Mouse (Mus musculus) megakaryocyte, embryonic 14.5 days (primary cell): ENCODE results near the gene Atp6v0a4. TPM values are rescaled to one million over a fixed set of nuclear protein-coding genes. Genes with fewer than 3 reads are reported as not detected.

Source experiments
- H3K27me3 ChIP-seq: replicated peaks from 2 replicates; pipeline ENCODE3; 2012; ENCODE audit warnings: inconsistent platforms
- H3K36me3 ChIP-seq: replicated peaks from 2 replicates; pipeline ENCODE3; 2012; ENCODE audit warnings: low read length, inconsistent platforms, mixed read lengths
- H3K4me1 ChIP-seq: 2 replicates; pipeline ENCODE4 v1.6.1; 2012; ENCODE audit warnings: inconsistent platforms
- H3K4me3 ChIP-seq: replicated peaks from 2 replicates; pipeline ENCODE3; 2012; ENCODE audit warnings: moderate library complexity, mild to moderate bottlenecking, inconsistent platforms
- H3K9me3 ChIP-seq: 2 replicates; pipeline ENCODE4 v1.6.1; 2012; ENCODE audit warnings: inconsistent platforms
- FLI1 ChIP-seq: IDR thresholded peaks from 2 replicates; pipeline ENCODE4 v1.6.1; 2012; ENCODE audit warnings: low read length, inconsistent platforms, mixed read lengths
- GATA1 ChIP-seq: IDR thresholded peaks from 3 replicates; pipeline ENCODE4 v1.6.1; 2012; ENCODE audit warnings: mixed read lengths, low read length, inconsistent platforms, borderline replicate concordance
- polyA plus RNA-seq: library from polyadenylated mRNA; stranded (reverse); fragments of >175 nt; gene quantifications from 2 replicates; pipeline ENCODE4 v1.2.3, GENCODE M21; 2012; ENCODE audit warnings: low replicate concordance; ENCODE audit not compliant: insufficient read depth

The Atp6v0a4 gene
- polyA plus RNA-seq, 1 experiment = not detected

DNA sequence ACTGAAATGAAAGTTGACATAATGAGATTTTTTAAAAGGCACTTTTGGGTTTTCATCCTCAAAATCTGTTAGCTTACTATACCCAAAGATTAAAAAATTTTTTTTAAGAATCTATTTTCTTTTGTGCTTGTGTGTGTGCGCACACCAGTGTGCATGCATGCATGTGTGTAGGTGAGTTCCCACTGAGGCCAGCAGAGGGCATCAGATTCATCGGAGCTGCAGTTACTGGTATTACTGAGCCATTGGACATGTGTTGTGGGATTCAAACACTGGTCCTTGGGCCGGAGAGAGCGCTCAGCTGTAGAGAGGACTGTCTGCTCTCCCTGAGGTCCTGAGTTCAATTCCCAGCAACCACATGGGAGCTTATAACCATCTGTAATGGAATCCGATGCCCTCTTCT is 5.5 kb upstream of the Atp6v0a4 start:
- H3K9me3 ChIP-seq = peaks cover 18% of the 10 kb centered on the region
- H3K4me1 ChIP-seq = no peaks in the 10 kb centered on the region
- H3K4me3 ChIP-seq = no peak overlapping the region
- TF ChIP-seq FLI1 (no peak), GATA1 (no peak)
- H3K36me3 ChIP-seq = no peaks in the 10 kb centered on the region
- H3K27me3 ChIP-seq = peaks cover 3% of the 10 kb centered on the region

DNA sequence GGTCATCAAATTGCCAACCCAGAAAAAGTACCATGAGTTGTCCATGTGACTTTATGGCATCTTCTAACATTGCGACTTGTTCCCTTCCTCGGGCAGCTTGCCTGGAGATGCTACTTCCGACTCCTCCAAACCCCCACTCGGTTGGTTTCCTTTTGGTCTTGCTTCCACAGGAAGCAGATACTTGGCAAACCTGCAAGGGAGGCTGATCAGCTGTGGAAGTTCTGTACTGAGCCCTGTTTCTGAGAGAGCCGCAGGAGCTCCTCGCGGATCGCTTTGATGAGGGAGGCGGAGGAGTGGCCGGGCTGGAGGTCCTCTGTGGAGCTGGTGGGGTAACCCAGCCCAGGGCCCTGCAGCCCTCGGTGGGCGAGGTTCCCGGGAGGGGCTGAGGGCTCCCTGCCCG is 3.7 kb upstream of the Atp6v0a4 start:
- Histone ChIP-seq H3K9me3 (peaks cover 18% of the 10 kb centered on the region), H3K4me1 (no peaks in the 10 kb centered on the region)
- TF ChIP-seq GATA1 = no peak
- no peak for TF ChIP-seq FLI1

DNA sequence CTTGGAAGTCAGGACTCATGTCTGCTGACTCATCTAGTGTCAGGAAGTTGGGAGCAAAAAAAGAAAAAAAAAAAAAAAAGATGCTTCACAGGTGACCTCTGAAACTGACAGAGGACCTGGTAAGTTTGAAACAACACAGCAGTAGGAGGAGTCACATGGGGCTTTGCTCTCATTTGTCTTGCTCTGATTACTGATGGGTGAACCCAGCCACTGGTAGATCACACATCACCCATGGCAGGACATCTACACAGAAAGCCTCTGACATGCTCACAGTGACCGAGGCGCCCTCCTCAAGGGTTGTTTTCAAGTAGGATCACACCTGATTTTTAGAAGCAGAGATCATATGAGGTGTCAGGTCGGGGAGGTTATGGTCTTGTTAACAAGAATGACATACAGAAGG is 1.1 kb upstream of the Atp6v0a4 start:
- Histone ChIP-seq H3K4me1 (no peaks in the 10 kb centered on the region), H3K27me3 (peaks cover 5% of the 10 kb centered on the region), H3K4me3 (no peak overlapping the region), H3K36me3 (no peaks in the 10 kb centered on the region), H3K9me3 (peaks cover 13% of the 10 kb centered on the region; the same call in 1 of the 2 replicates)
- TF ChIP-seq FLI1 = no peak

More for the DNA sequence above, 3.7 kb upstream of the Atp6v0a4 start:
- Histone ChIP-seq H3K36me3 (no peaks in the 10 kb centered on the region), H3K4me3 (no peak overlapping the region), H3K27me3 (peaks cover 5% of the 10 kb centered on the region)

DNA sequence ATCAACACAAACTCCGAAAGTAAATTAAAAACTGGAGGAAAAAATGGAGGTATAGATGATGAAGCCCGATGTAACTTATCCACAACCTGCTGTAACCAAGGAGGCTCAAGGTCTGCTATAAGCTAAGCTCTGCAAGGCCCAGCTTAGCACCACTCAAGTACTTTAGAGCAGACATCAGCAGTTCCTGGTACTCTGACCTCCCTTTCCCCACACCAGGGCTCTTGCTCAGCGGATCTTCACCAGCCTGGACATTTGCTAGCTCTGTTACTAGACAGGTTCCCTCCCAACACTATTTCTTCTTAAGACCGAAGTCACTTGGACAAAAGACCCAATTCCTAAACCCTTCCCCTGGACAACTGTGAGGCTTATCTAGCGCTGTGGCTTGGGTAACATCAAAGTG is 496 bp upstream of the Atp6v0a4 start:
- H3K36me3 ChIP-seq = no peaks in the 10 kb centered on the region
- TF ChIP-seq GATA1 (no peak), FLI1 (no peak)
- H3K9me3 ChIP-seq = peaks cover 9% of the 10 kb centered on the region; the same call in 1 of the 2 replicates

DNA sequence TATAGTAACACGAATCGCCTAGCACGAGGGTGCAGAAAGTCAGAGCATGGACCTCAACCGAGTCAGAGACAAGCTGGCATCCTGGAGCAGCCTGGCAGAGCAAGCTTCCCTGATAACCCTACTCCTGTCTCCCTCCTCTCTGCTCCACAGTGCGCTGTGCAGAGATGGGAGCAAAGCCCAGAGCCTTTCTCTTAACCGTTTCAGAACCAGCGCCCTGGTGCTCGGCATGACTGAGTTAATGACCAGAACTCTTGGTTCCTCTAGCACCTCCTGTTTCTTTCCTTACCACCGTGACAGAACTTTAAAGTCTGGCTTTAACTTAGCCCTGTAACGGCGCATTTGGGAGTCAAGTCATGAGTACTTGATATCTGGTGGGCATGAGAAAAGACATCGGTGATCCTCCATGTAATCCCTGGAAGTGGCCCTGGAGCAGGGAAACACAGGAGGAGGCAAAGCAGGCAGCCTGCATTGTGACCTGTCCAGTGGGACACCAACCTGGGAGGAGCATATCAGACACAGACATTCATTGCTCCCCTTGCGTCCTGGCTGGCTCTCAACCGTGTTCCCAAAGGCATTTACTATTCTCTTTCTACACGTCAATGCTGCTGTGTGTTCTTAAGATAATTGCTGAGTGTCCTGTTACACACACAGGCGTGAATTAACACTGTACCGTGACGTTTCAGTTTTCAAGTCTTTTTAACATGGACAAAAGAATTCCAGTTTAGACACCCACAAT is 747 bp downstream of the Atp6v0a4 start:
- Histone ChIP-seq H3K27me3 (peaks cover 3% of the 10 kb centered on the region), H3K4me3 (no peak overlapping the region), H3K4me1 (no peaks in the 10 kb centered on the region), H3K9me3 (0 out of 2 replicates have a peak, but pooled peaks cover 6% of the 10 kb centered on the region), H3K36me3 (no peaks in the 10 kb centered on the region)
- no peak for TF ChIP-seq FLI1
- TF ChIP-seq GATA1 = no peak

More for the DNA sequence above, 496 bp upstream of the Atp6v0a4 start:
- H3K4me3 ChIP-seq = no peak overlapping the region
- H3K27me3 ChIP-seq = peaks cover 5% of the 10 kb centered on the region
- no peaks in the 10 kb centered on the region for H3K4me1 ChIP-seq

DNA sequence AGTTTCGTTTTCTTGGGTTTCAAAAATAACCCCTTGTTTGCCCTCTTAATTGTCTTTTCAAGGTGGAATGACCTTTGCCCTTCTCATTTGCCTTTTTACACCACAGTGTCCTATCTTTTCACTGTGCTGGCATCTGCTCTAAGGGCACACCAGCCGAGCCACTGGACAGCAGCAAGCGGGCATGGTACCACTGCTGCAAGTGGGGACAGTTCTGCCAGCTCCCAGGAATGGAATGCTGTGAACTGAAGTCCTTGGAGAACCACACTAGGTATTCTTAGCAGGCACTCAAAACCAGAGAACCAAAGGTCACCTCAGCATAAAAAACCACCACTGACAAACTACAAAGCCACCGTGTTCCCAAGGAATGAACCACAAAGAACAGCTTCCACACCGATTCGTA is 1.6 kb downstream of the Atp6v0a4 start:
- Histone ChIP-seq H3K4me1 (no peaks in the 10 kb centered on the region), H3K4me3 (no peak overlapping the region), H3K36me3 (no peaks in the 10 kb centered on the region), H3K9me3 (no peaks in the 10 kb centered on the region), H3K27me3 (peaks cover 2% of the 10 kb centered on the region)
- TF ChIP-seq FLI1 (no peak), GATA1 (no peak)

DNA sequence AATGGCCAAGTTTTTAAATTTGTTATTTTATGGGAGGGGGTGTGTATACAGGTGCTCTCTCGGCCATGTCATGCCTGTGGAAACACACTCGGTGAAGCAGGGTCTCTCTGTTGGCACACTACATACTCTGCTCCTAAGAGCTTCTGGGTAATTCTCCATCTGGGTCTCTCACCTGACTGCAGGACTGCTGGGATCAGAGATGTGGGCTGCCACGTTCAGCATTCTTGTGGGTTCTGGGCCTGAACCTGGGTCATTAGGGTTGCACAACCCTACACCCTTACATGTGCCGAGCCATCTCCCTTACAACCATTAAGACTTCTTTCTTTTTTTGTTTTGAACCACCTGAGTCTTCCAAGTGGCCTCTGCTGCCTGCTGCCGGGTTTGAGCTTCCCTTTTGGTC is 2.5 kb downstream of the Atp6v0a4 start:
- no peaks in the 10 kb centered on the region for H3K4me1 ChIP-seq
- no peak for TF ChIP-seq FLI1
- TF ChIP-seq GATA1 = no peak
- H3K9me3 ChIP-seq = no peaks in the 10 kb centered on the region

DNA sequence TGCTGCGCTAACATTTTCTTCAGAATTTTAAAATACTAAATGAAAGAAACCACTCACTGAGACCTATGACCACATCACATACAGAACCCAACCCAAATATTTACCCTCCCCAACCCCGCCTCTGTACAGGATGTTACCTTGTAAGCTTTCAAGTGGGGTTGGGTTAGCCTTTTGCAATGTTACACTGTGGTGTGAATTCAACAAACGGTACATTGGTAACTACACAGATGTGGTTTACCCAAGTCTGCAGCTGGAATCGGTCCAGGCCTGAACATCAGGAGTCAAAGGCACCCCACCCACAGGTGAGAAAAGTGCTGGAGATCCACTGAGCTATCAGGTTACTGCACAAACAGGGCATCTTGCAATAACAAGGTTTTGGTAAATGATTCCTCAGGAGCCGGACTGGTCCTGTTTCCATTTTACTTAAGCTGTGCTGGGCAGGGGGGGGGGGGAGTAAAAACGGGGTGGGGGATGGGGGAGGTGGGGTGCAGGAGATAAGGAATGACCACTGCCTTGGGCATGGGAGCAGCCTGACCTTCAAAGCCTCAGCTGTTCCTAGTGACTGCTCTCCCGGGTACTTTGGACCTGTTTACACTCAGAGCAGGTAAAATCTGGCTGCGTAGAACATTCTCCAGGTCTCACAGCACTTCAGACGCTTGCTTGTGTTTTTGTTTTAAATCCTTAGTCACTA is 3.6 kb downstream of the Atp6v0a4 start:
- Histone ChIP-seq H3K36me3 (no peaks in the 10 kb centered on the region), H3K9me3 (no peaks in the 10 kb centered on the region), H3K27me3 (peaks cover 4% of the 10 kb centered on the region), H3K4me1 (no peaks in the 10 kb centered on the region), H3K4me3 (no peak overlapping the region)
- no peak for TF ChIP-seq FLI1
- TF ChIP-seq GATA1 = no peak

More for the DNA sequence above, 2.5 kb downstream of the Atp6v0a4 start:
- Histone ChIP-seq H3K36me3 (no peaks in the 10 kb centered on the region), H3K27me3 (peaks cover 4% of the 10 kb centered on the region), H3K4me3 (no peak overlapping the region)

DNA sequence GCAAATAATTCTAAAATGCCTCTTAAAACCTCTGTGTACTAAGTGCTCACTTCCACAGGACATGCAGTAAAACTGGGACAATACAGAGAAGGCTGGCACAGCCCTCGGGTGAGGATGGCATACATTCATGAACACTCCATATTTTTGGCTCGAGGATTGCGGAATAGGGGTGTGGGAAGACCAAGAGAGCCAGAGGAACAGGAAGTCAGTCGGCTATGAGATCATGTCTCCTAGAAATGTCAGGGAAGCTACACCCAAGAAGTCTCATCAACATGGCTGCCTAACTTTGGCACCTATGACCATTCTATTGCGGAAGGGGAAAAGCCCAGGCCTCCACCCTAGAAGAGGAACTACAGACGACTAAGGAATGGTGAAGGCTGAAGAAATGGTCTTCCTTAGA is 6.0 kb downstream of the Atp6v0a4 start:
- Histone ChIP-seq H3K4me3 (no peak overlapping the region), H3K4me1 (no peaks in the 10 kb centered on the region), H3K36me3 (no peaks in the 10 kb centered on the region), H3K9me3 (no peaks in the 10 kb centered on the region), H3K27me3 (peaks cover 2% of the 10 kb centered on the region)
- TF ChIP-seq GATA1 (no peak), FLI1 (no peak)

DNA sequence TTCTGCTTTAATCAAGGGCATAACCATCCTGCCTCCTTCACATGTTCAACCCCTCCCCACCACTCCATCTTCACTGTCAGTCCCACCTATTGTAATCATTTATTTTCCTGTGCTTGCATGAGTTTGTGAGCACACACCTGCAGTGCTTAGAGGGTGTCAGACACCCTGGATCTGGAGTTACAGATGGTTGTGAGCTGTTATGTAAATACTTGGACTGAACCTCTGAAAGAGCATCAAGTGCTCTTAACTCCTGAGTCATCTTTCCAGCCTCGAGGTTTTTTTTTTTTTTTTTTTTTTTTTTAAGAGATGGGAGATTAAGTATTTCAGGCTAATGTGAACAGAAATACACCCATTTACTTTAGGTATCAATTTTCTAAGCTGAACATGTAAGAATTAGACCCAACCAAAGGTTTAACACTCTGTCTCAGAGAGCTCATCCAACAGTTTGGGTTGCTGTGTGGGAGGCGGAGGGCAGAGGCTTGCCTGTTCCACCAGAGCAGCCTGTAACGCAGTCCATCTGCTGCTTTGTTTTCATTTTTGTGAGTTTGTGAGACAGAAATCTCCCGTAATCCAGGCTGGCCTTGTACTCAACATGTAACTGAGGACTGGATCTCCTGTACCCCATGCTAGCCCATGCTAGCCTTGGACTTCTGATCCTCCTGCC is 8.1 kb downstream of the Atp6v0a4 start:
- no peaks in the 10 kb centered on the region for H3K9me3 ChIP-seq
- H3K27me3 ChIP-seq = peaks cover 2% of the 10 kb centered on the region
- TF ChIP-seq FLI1 (no peak), GATA1 (no peak)

More for the DNA sequence above, 8.1 kb downstream of the Atp6v0a4 start:
- Histone ChIP-seq H3K4me1 (no peaks in the 10 kb centered on the region), H3K36me3 (no peaks in the 10 kb centered on the region), H3K4me3 (no peak overlapping the region)
